Mouse (Mus musculus) hindbrain, postnatal 0 days (tissue): ENCODE data around the gene Itga6. TPM values are rescaled to one million over a fixed set of nuclear protein-coding genes. Genes with fewer than 3 reads are reported as not detected.

Source experiments
- ATAC-seq: fragments of 200-750 bp; cut with Nextera tagmentation; 2 replicates; pipeline ENCODE4 v1.8.0; 2017; ENCODE audit warnings: mild to moderate bottlenecking, moderate TSS enrichment, moderate library complexity
- DNase-seq: peaks from one replicate; pipeline ENCODE4 v3.0.0-alpha.2; 2015; ENCODE audit warnings: low spot score
- H3K27ac ChIP-seq: fragments of 300-500 bp; sonication (generic); 2 replicates; pipeline ENCODE4 v1.5.1; 2014; ENCODE audit warnings: mild to moderate bottlenecking
- H3K27me3 ChIP-seq: fragments of 300-500 bp; sonication (generic); 2 replicates; pipeline ENCODE4 v1.6.1; 2014; ENCODE audit warnings: low read length, mixed read lengths; ENCODE audit not compliant: insufficient read depth
- H3K36me3 ChIP-seq: fragments of 300-500 bp; sonication (generic); 2 replicates; pipeline ENCODE4 v1.6.1; 2014; ENCODE audit warnings: low read length, mixed read lengths; ENCODE audit not compliant: insufficient read depth
- H3K4me1 ChIP-seq: fragments of 300-500 bp; sonication (generic); 2 replicates; pipeline ENCODE4 v1.6.1; 2014; ENCODE audit warnings: antibody characterized with exemption, low read length, mixed read lengths; ENCODE audit not compliant: insufficient read depth
- H3K4me2 ChIP-seq: fragments of 300-500 bp; sonication (generic); 2 replicates; pipeline ENCODE4 v1.6.1; 2014; ENCODE audit warnings: low read depth, mild to moderate bottlenecking, low read length, moderate library complexity, mixed read lengths
- H3K4me3 ChIP-seq: fragments of 300-500 bp; sonication (generic); 2 replicates; pipeline ENCODE4 v1.5.1; 2014; ENCODE audit warnings: low read length
- H3K9ac ChIP-seq: fragments of 300-500 bp; sonication (generic); replicated peaks from 2 replicates; pipeline ENCODE4 v1.6.1; 2014; ENCODE audit warnings: mild to moderate bottlenecking, low read length, moderate library complexity, mixed read lengths
- H3K9me3 ChIP-seq: fragments of 300-500 bp; sonication (generic); 2 replicates; pipeline ENCODE4 v1.6.1; 2016; ENCODE audit warnings: low read length, mixed read lengths
- CTCF ChIP-seq: IDR thresholded peaks from 2 replicates; pipeline ENCODE4 v1.5.1; 2016; ENCODE audit warnings: antibody characterized with exemption, control low read depth, low read depth
- WGBS: fragments of 180-500 bp; shearing (Covaris S2); extraction: QIAGEN DNeasy Blood & Tissue Kit; methylation state at CpG from one replicate; pipeline ENCODE4 v1.1.7; 2014; 5-methylcytosine and 5-hydroxymethylcytosine counted together
- polyA plus RNA-seq: library from polyadenylated mRNA; unstranded; fragments of >200 nt; fragmentation: Nextera tagmentation; extraction: Ambion mirVana; gene quantifications from 2 replicates; pipeline ENCODE4 v1.2.1, GENCODE M21; 2015
- total RNA-seq: library from RNA; depleted of rRNA; stranded (reverse); fragments of >200 nt; gene quantifications from 2 replicates; pipeline ENCODE4 v1.2.3, GENCODE M21; 2014

Itga6 gene
- total and polyA plus RNA-seq, 2 experiments from 2014 or later: 20.0 to 46.7 TPM

DNA sequence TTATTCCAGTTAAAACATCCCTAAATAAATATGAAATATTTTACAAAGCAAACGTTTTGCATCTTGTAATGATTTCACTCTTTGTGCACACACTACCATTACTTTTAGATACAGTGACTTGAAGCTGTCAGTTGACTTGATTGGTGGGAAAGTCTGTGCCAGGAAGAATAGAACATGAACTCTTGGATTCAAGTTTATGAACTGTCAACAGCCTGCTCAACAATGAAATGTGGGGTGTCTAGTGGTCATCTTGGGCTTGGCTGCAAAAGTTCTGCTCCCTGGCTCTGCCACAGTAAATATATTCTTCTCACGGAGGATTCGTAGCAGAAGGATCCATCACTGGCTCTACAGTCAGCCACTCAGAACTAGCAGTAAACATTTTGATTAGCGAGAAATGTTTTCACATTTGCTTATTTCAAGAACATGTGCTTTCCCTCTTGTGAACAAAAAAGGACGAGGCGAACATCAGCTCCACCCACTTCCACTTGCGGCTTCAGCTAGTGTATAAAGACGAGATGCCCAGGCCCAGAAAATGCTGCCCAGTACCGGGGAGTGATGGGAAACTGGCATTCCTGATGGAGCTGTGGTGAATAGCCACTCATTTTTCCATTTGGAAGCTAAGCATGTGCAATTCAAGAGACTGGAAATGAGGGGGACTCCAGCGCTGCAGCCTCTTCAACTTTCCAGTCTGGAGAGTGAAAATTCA is 29.0 kb downstream of the Itga6 start:
- ATAC-seq: peak; percentile 69

DNA sequence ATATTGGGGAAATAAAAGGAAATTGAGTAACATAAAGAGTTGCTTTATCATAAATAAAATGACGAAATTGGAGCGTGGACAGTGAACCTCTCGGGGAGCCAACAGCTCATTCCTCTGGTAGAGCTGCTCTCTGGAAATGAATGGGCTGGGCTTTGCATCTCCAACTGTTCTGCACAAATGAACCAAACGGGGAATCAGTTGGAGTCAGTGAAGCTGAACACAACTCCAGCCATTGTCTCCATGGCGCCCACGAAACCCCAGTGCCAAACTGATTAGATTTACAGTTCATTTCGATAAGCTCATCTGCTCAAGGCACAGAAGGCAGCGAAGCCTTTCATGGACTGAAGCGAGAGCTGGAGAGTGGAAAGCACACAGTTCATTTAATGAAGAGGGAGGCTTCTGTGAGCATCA is 29.8 kb downstream of the Itga6 start:
- DNase-seq: peak; percentile 74
- 14% methylated on average over 9 of the region's 9 CpGs for WGBS
- Histone ChIP-seq H3K9me3 (no peaks in the 10 kb centered on the region), H3K36me3 (no peaks in the 10 kb centered on the region), H3K27me3 (no peaks in the 10 kb centered on the region), H3K27ac (peak overlapping the region; percentile 22; the same call in 1 of the 2 replicates), H3K4me1 (0 out of 2 replicates have a peak, but pooled peaks cover 8% of the 10 kb centered on the region), H3K4me2 (0 out of 2 replicates have a peak overlapping the region, but pooled peaks have one; percentile 17), H3K9ac (no peak overlapping the region), H3K4me3 (no peak overlapping the region)
- peak; percentile 82 for ATAC-seq
- no peak for TF ChIP-seq CTCF

More for the DNA sequence above, 29.0 kb downstream of the Itga6 start:
- WGBS: 55% methylated on average over 10 of the region's 10 CpGs
- peak; percentile 19 for DNase-seq
- H3K27me3 ChIP-seq: no peaks in the 10 kb centered on the region
- H3K4me3 ChIP-seq: no peak overlapping the region
- H3K36me3 ChIP-seq: no peaks in the 10 kb centered on the region
- H3K27ac ChIP-seq: peak overlapping the region; percentile 22; the same call in 1 of the 2 replicates
- 0 out of 2 replicates have a peak, but pooled peaks cover 8% of the 10 kb centered on the region for H3K4me1 ChIP-seq
- no peak for TF ChIP-seq CTCF
- 0 out of 2 replicates have a peak overlapping the region, but pooled peaks have one; percentile 17 for H3K4me2 ChIP-seq
- H3K9ac ChIP-seq: no peak overlapping the region
- no peaks in the 10 kb centered on the region for H3K9me3 ChIP-seq

DNA sequence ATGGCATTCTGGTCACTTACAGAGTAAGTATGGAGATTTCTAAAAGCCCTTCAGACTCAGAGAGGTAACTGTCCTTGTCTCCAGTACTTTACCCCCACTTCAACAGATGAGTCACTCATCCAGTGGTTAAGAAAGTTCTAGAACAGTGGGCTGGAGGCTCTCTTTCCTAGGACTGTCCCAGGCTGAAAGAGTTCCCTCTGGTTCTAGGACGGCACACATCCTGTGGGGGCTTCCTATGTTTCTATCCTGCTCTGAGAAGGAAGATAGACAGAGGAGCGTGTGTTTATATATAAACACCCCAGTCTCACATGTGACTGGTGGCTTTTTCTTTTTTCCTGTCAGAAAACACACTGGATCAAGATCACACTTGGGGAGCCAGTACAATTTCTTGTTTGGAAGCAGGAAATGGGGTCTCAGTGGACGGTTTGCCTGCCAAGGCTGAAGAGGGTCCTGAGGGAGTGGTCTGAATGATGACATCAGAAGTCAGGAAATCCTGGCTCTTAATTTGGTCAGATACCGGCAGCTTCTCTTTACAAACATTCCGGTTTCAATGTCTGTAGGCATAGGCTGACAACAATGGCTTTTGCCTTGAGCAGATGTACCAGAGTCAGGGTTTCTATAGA is 34.0 kb downstream of the Itga6 start:
- Histone ChIP-seq H3K4me2 (no peak overlapping the region), H3K27ac (no peak overlapping the region), H3K9ac (no peak overlapping the region), H3K4me3 (no peak overlapping the region), H3K4me1 (0 out of 2 replicates have a peak, but pooled peaks cover 6% of the 10 kb centered on the region), H3K27me3 (no peaks in the 10 kb centered on the region), H3K9me3 (no peaks in the 10 kb centered on the region), H3K36me3 (no peaks in the 10 kb centered on the region)
- DNase-seq: no peak
- no peak for TF ChIP-seq CTCF
- WGBS: 63% methylated on average over 5 of the region's 5 CpGs
- ATAC-seq: no peak

DNA sequence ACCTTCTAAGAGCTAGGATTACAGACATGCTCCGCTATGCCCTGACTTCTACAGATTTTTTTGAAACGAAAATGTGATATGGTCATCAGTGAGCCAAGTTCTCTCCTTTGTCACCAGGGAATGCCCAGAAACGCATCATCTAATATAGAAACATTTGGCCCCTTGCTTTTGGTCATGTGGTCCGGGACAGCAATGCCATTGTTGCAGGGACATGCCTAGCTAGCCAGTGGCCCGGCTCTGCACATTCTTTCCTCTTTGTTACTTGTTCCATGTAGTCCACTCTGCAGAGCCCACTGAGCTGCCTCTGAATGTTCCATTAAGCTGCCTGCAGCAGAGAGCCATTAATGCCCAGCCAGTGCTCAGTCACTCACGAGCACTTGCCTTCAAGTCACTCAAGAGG is 34.6 kb downstream of the Itga6 start:
- Histone ChIP-seq H3K9me3 (no peaks in the 10 kb centered on the region), H3K4me3 (no peak overlapping the region), H3K27ac (no peak overlapping the region), H3K27me3 (no peaks in the 10 kb centered on the region), H3K4me2 (no peak overlapping the region), H3K36me3 (no peaks in the 10 kb centered on the region), H3K9ac (no peak overlapping the region), H3K4me1 (0 out of 2 replicates have a peak, but pooled peaks cover 4% of the 10 kb centered on the region)
- ATAC-seq: no peak
- DNase-seq: no peak
- TF ChIP-seq CTCF: no peak
- 46% methylated on average over 6 of the region's 6 CpGs for WGBS

DNA sequence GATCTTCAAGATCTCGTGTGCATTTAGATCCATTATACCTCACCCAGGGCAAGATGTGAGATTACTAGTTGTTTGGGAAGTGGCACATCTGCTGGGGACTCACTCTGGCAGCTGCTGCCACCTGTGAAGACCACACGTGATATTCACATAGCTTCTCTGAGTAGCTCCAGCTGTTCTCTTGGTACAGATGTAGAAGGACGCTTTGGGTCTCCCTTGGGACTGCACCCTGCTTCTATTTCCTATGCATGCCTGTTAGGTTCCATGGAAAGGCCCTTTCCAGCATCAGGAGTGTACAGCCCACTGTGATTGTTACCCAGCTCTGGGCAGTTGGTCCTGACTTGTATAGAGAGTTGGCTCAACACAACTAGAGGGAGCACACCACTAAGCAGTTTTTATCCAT is 39.8 kb downstream of the Itga6 start:
- H3K36me3 ChIP-seq: no peaks in the 10 kb centered on the region
- no peak for DNase-seq
- no peak for ATAC-seq
- no peak for TF ChIP-seq CTCF
- no peak overlapping the region for H3K4me2 ChIP-seq
- H3K9ac ChIP-seq: no peak overlapping the region
- no peaks in the 10 kb centered on the region for H3K4me1 ChIP-seq
- 71% methylated on average over 3 of the region's 3 CpGs for WGBS
- H3K4me3 ChIP-seq: no peak overlapping the region
- H3K27me3 ChIP-seq: no peaks in the 10 kb centered on the region
- no peaks in the 10 kb centered on the region for H3K9me3 ChIP-seq
- no peak overlapping the region for H3K27ac ChIP-seq

DNA sequence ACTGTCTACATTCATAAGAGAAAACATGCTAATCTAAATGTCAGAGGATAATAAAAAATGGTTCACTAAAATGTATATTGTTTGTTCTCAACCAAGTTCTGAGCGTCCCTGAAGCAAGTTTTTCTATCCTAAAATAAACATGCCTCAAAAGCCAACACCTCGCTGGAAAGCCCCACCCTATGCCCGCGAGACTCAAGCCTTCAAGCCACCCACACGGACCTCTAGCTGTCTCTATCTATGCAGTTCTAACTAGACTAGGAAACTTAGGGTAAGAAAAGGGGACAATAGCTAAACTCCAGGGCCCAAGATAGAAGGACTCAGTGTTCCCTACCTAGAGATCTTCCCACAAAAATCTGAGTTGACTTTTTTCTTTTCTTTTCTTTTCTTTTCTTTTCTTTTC is 40.6 kb downstream of the Itga6 start:
- H3K4me2 ChIP-seq: peak overlapping the region; percentile 94
- H3K27me3 ChIP-seq: no peaks in the 10 kb centered on the region
- no peak overlapping the region for H3K9ac ChIP-seq
- H3K36me3 ChIP-seq: no peaks in the 10 kb centered on the region
- no peak overlapping the region for H3K4me3 ChIP-seq
- TF ChIP-seq CTCF: no peak
- no peak overlapping the region for H3K27ac ChIP-seq
- 45% methylated on average over 5 of the region's 5 CpGs for WGBS
- H3K4me1 ChIP-seq: no peaks in the 10 kb centered on the region
- DNase-seq: no peak
- no peak for ATAC-seq
- no peaks in the 10 kb centered on the region for H3K9me3 ChIP-seq
